Mouse (Mus musculus): Measurements from ENCODE around the gene Nlrx1. TPM values are rescaled to one million over a fixed set of nuclear protein-coding genes. Genes with fewer than 3 reads are reported as not detected.
A peak's percentile ranks its signal among the peaks of the same experiment; 100 is the strongest.
"Not testable (repeated sequence)": the region's sequence is repeated elsewhere in the genome, so short reads cannot be mapped to it uniquely, and the experiment has no call there.

Gene Nlrx1
- 10 to 100 TPM; 10.0 to 11.8 TPM for total RNA-seq (2021)
- long read RNA-seq, partial matches to known transcripts: 3 of 13 reads
- long read RNA-seq, other reads (novel, unspliced or antisense): 9 of 13 reads

DNA sequence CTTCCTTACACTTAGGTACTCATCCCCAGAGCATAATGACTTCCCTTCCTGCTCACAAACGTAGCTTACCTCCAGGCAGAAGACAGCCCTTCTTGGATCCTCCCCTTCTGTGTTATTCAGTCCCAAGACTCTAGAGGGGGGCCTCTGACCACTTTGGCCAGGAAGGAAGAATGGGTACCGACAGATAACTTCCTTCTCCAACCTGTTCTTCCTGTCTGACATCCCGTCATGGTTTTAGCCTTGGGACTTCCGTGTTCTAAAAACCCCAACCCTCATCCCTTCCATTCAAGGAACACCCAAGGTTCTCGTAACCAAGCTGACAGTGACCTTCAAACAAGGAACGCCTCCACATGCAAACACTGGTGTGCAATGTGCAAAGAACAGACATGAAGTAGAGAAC is at the start of gene Nlrx1:
Gene Nlrx1, minus strand, starts transcription at position 168 of the 400 bp plus-strand sequence.
- no peak for DNase-seq (ENCODE audit: low spot score in 2 of 2)

GRCm38 (mm10) chr9:44317452-44317851 is 49.1 kb upstream of the Nlrx1 start:
- no peak for DNase-seq (ENCODE audit: low spot score in 2 of 2)

DNA sequence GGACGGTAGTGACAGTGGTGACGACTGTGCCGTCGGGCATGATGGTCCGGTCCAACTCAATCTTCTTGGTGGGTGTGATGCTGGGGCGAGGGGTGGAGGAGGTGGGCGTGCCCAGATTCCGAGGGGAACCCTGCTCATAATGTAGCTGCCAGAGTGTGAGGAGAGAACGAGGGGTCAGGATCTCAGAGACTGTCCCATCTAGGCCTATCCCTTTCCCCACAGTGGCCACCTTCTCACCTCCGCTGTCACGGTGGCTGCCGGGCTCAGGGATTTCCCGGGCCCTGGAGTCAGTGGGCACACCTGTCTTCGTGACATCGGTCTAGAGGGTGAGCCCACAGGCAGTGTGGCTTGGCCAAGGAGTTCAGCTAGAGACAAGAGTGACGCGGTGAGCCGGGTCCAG is 46.5 kb upstream of the Nlrx1 start:
- DNase-seq (ENCODE audit: low spot score in 2 of 2): no peak

- no peak for DNase-seq (ENCODE audit: low spot score in 2 of 2)
Observed at GRCm38 (mm10) chr9:44314257-44314547, 45.8 kb upstream of the Nlrx1 start.

DNA sequence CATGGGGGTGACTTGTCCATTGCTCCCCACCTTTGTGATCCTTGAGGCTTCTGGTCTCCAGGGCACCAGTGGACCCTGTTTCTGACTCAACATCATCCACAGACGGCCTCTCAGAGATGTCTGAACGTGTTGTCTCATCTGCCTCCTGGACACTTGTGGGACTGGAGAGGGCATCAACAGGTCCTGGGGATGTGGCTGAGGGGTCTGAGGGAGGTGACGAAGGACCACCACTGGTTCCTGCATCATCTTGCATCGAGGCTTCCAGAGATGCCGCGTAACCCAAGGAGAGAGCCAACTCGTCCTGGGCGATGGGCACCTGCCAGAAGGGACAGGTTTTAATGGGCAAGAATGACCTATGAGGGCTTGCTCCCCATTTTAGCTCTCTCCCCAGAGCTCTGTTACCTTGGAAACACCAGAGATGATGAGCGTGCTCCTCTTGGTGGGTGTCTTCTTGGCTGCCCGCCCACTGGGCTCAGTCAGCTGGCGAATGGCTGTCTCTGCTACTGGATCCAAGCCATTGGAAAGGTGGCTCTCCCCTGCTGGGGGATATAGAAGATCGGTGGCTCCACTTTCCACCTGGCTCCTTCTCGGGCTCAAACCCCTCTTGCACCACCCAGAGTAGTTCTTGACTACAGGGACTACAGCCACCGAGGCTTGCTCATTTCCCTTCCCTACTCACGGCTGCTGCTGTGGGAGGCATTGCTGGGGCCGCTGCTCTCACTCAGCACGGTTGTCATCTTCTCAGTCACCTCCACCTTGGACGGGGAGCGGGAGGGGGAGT is 45.3 kb upstream of the Nlrx1 start:
- DNase-seq (ENCODE audit: low spot score in 2 of 2): peak; percentile 81 to 92

GRCm38 (mm10) chr9:44311136-44312134 is 43.0 kb upstream of the Nlrx1 start:
- DNase-seq (ENCODE audit: low spot score in 2 of 2): no peak

- no peak for DNase-seq (ENCODE audit: low spot score in 2 of 2)
Observed at GRCm38 (mm10) chr9:44310750-44311135, 42.3 kb upstream of the Nlrx1 start.

DNA sequence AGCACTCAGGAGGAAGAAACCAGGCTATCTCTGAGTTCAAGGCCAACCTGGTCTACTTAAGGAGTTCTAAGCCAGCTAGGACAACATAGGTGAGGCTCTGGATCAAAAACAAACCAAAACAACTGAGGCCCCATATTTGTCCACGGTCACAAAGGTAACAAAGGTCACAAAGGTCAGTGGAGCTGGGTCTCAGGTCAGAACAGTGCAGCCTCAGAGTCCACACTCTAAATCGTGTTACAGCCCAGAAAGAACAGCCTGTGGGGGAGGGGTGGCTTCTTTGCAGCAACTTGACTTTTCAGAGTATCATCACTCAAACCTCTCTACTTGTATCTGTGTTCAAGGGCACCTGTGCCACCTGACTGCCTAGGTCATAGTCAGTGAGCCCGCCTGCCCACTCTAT is 41.4 kb upstream of the Nlrx1 start:
- DNase-seq (ENCODE audit: low spot score in 2 of 2): no peak

DNA sequence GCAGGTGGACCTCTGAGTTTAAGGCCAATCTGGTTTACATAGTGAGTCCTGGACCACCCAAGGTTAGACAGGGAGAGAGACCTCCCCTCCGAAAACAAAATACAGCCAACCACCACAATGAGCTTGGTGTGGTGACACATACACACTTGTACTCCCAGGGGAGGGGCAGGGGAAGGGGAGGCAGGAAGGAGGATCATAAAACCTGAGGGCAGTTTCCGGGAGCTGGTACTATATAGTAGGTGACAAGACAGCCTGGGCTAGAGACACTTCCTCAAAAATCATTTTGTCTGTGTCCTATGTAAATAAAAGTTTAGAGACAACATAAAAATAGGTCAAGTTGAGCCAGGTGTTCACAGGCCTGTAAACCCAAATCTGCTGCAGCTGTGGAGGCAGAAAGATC is 38.8 kb upstream of the Nlrx1 start:
- no peak for DNase-seq (ENCODE audit: low spot score in 2 of 2)

DNA sequence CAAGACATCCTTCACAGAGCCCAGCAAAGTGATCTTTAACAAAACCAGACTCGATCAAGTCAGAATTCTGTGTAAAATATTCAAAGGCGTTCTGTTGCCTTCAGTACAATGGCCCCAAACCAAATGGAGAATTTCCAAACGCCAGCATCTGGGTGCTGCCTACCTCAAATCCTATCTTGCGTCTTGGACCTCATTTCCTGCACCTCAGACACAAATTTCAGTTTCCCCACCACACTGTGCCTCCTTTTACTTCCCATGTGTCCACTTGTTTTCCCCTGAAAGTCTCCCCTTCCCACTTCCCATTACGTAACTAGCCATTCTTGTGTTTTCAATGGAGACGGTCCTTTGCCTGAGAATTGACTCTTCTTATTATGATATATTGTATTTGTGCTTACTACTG is 38.1 kb upstream of the Nlrx1 start:
- no peak for DNase-seq (ENCODE audit: low spot score in 2 of 2)

GRCm38 (mm10) chr9:44305466-44306079 is 37.2 kb upstream of the Nlrx1 start, which contains the start of gene Hinfp:
Gene Hinfp (minus strand): TSS chr9:44305671.
- peak; percentile 99 for DNase-seq (ENCODE audit: low spot score in 2 of 2)

DNA sequence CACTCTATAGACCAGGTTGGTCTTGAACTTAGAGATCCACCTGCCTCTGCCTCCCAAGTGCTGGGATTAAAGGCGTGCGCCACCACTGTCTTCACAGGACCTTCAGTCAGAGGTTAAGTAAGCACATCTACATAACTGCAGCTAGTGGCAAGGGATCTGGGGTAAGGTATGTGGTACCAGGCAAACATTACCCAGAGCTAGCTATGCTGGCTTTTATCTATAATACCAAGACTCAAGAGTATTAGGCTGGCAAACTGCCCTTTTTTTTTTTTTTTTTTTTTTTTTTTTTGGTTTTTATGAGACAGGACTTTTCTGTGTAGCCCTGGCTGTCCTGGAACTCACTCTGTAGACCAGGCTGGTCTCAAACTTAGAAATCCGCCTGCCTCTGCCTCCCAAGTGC is 31.6 kb upstream of the Nlrx1 start:
- not testable (repeated sequence) for DNase-seq (ENCODE audit: low spot score in 2 of 2)

- peak in 1 of 2 experiments; percentile 36 for DNase-seq (ENCODE audit: low spot score in 2 of 2)
Observed at GRCm38 (mm10) chr9:44292490-44292889, 24.1 kb upstream of the Nlrx1 start.

- DNase-seq (ENCODE audit: low spot score in 2 of 2): no peak
Observed at GRCm38 (mm10) chr9:44288959-44289291, 20.5 kb upstream of the Nlrx1 start.

- peak; percentile 61 to 62 for DNase-seq (ENCODE audit: low spot score in 2 of 2)
Observed at GRCm38 (mm10) chr9:44288076-44288958, 19.9 kb upstream of the Nlrx1 start, which contains the start of gene Abcg4. Gene Abcg4 (minus strand): TSS chr9:44288615.

GRCm38 (mm10) chr9:44287401-44288075 is 19.1 kb upstream of the Nlrx1 start:
- peak in 1 of 2 experiments; percentile 19 for DNase-seq (ENCODE audit: low spot score in 2 of 2)

- peak in 1 of 2 experiments; percentile 22 for DNase-seq (ENCODE audit: low spot score in 2 of 2)
Observed at GRCm38 (mm10) chr9:44287003-44287400, 18.6 kb upstream of the Nlrx1 start.

- DNase-seq (ENCODE audit: low spot score in 2 of 2): no peak
Observed at GRCm38 (mm10) chr9:44286256-44286850, 18.0 kb upstream of the Nlrx1 start.

- DNase-seq (ENCODE audit: low spot score in 2 of 2): peak in 1 of 2 experiments; percentile 51
Observed at GRCm38 (mm10) chr9:44283183-44283582, 14.8 kb upstream of the Nlrx1 start.

- DNase-seq (ENCODE audit: low spot score in 2 of 2): no peak
Observed at GRCm38 (mm10) chr9:44269973-44270372, 1.6 kb upstream of the Nlrx1 start.

All from layer of hippocampus, adult 18-20 months (tissue).